Mouse (Mus musculus): ENCODE data around the gene Btg1.

Btg1 gene

GRCm38 (mm10) chr10:96616001-96616708, 651 bp upstream of the Btg1 start:
- no peak for DNase-seq (ENCODE audit: low spot score)

- peak; percentile 29 for DNase-seq (ENCODE audit: low spot score)
Observed at GRCm38 (mm10) chr10:96617221-96617950, 580 bp downstream of the Btg1 start.

- DNase-seq (ENCODE audit: low spot score), result peak; percentile 58
Observed at GRCm38 (mm10) chr10:96617951-96618575, 1.3 kb downstream of the Btg1 start.

GRCm38 (mm10) chr10:96619951-96620889, 3.4 kb downstream of the Btg1 start:
- DNase-seq (ENCODE audit: low spot score), result no peak

GRCm38 (mm10) chr10:96620890-96621271, 4.1 kb downstream of the Btg1 start:
- no peak for DNase-seq (ENCODE audit: low spot score)

- DNase-seq (ENCODE audit: low spot score), result no peak
Observed at GRCm38 (mm10) chr10:96621361-96621945, 4.6 kb downstream of the Btg1 start.

GRCm38 (mm10) chr10:96621980-96622645, 5.3 kb downstream of the Btg1 start:
- no peak for DNase-seq (ENCODE audit: low spot score)

- DNase-seq (ENCODE audit: low spot score), result no peak
Observed at GRCm38 (mm10) chr10:96622761-96623632, 6.2 kb downstream of the Btg1 start.

GRCm38 (mm10) chr10:96623633-96624195, 6.9 kb downstream of the Btg1 start:
- DNase-seq (ENCODE audit: low spot score), result no peak

- DNase-seq (ENCODE audit: low spot score), result no peak
Observed at GRCm38 (mm10) chr10:96624406-96624805, 7.6 kb downstream of the Btg1 start.

GRCm38 (mm10) chr10:96625061-96625460, 8.3 kb downstream of the Btg1 start:
- no peak for DNase-seq (ENCODE audit: low spot score)

- DNase-seq (ENCODE audit: low spot score), result no peak
Observed at GRCm38 (mm10) chr10:96625682-96626081, 8.9 kb downstream of the Btg1 start.

GRCm38 (mm10) chr10:96626120-96626750, 9.4 kb downstream of the Btg1 start:
- no peak for DNase-seq (ENCODE audit: low spot score)

- DNase-seq (ENCODE audit: low spot score), result no peak
Observed at GRCm38 (mm10) chr10:96627332-96627731, 10.5 kb downstream of the Btg1 start.

GRCm38 (mm10) chr10:96628100-96628912, 11.5 kb downstream of the Btg1 start:
- DNase-seq (ENCODE audit: low spot score), result no peak

GRCm38 (mm10) chr10:96628913-96629199, 12.1 kb downstream of the Btg1 start:
- DNase-seq (ENCODE audit: low spot score), result no peak

GRCm38 (mm10) chr10:96630110-96630509, 13.3 kb downstream of the Btg1 start:
- no peak for DNase-seq (ENCODE audit: low spot score)

- DNase-seq (ENCODE audit: low spot score), result no peak
Observed at GRCm38 (mm10) chr10:96631066-96631711, 14.4 kb downstream of the Btg1 start.
